Mouse (Mus musculus) layer of hippocampus, adult 18-20 months (tissue): ENCODE data around the gene Prdm11. TPM values are rescaled to one million over a fixed set of nuclear protein-coding genes. Genes with fewer than 3 reads are reported as not detected.

Source experiments
- DNase-seq, 2 experiments: peaks; one replicate each; pipeline ENCODE4 v3.0.0; 2022; ENCODE audit warnings: low spot score in 2 of 2
- total RNA-seq, 2 experiments: library from RNA; stranded (reverse); gene quantifications; 2 replicates each; pipeline ENCODE4 v1.2.3; 2021

The Prdm11 gene
- total RNA-seq, 2 experiments from 2014 or later: 22.2 to 26.0 TPM

GRCm38 (mm10) chr2:92935483-92935882, 110.5 kb downstream of the Prdm11 start:
- no peak for DNase-seq

DNA sequence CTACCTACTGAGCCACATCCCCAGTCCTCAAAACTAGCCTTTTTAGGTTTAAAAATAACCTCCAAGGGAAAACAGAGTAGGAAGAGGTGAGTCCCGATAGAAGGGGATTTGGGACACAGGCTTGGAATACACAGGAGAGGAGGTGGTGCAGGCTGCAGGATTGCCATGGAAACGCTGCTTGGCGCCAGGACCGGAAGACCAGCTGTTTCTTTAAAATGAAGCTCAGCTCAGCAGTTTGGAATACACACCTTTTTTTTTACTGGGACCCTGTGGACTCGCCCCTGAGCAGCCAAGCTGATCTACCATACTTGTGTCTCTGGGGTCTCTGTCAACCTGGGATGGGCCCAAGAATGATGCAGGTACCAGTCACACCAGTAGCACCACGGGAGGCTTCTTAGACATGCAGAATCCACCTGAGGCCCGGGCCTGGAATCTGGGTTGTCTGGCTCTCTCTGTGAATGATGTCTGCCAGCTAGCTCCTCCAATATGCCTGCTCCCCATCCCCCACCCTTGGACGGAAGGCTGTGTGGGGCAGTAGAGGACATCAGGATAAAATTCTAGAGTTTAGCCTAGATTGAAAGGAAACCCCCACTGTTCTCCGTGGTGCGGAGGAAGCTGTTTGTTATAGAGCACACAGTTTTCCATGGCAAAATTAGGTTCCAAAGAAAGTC, 111.5 kb downstream of the Prdm11 start:
- DNase-seq: peak; percentile 74 to 85

DNA sequence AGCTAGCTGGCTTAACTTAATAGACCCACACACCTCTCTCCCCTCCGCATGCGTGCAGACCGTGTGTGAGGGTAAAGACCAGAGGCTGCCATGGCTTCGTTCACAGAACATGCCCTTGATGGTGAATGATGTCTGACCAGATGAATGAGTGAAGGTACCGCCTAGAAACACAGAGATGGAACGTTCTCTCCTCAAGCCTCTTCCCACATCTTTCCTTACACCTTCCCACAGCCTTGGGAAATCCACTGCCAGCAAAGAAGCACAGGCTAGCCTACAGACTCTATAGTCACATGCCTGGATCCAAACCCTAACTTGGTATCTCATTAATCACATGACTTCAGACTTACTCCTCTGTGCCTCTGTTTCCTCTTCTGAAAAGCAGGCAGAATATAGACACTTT, 112.6 kb downstream of the Prdm11 start:
- DNase-seq: no peak

DNA sequence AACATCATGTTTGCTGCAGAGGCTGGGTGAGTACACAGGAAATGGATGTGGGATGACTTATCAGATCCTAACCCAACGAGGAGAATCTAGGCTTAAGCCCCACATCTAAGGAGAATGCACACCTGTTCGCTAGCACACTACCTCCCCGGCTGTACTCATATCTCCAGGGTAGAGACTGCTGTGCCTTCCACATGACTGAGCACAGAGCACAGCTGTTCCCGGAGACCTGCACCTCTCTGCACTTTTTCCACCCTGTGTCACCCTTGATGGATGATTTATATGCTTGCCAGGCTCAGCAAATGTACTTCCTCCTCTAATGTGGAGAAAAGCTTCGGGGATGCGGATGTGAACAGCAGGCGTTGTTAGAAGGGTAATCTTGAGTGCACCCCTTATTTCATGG, 114.9 kb downstream of the Prdm11 start:
- DNase-seq: no peak

GRCm38 (mm10) chr2:92929696-92930095, 116.3 kb downstream of the Prdm11 start:
- no peak for DNase-seq

DNA sequence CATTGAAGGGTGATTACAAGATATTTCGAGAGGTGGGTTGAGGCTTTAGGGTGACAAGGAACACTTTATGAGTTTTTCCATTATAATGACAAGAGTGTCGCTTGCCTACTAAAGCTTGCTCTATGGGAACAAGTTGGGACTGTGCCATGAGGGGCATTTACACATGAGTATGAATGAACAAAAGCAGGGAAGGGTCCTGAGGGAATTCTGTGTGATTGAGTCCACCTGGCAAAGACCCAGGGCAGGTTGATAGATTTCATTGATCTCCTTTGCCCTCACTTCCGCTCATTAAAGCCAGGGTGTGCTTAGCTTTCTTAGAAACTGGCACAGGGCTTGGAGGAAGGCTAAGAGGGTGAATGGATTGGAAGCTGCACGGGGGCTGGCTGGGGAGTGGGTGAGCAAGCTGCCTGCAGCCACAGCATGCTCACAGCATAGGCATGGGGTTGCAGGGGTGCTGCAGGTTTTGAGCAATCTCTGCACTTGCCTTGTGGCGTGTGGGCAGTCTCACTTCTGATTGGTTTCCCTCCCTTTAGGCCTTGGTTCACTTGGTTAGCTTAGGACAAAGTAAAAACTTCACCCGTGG, 121.2 kb downstream of the Prdm11 start:
- no peak for DNase-seq

DNA sequence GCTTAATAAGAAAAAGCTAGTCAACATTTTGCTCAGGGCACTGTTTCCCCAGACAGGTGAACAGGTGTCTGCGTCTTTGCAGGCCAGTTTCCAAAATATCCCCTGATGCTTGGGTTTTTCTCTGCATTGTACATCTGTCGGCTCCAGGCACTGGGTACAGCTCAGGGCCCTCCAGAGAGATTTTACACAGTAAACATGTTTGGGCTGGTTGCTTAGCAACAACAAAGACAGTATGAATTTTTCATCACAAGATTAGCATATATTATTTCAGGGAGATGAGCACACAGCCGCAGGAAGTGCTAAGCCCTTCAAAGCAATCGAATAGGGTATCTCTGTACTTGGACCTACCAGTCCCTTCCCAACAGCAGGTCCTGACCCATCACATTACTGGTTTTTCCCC, 125.3 kb downstream of the Prdm11 start:
- DNase-seq: peak in 1 of 2 experiments; percentile 74

DNA sequence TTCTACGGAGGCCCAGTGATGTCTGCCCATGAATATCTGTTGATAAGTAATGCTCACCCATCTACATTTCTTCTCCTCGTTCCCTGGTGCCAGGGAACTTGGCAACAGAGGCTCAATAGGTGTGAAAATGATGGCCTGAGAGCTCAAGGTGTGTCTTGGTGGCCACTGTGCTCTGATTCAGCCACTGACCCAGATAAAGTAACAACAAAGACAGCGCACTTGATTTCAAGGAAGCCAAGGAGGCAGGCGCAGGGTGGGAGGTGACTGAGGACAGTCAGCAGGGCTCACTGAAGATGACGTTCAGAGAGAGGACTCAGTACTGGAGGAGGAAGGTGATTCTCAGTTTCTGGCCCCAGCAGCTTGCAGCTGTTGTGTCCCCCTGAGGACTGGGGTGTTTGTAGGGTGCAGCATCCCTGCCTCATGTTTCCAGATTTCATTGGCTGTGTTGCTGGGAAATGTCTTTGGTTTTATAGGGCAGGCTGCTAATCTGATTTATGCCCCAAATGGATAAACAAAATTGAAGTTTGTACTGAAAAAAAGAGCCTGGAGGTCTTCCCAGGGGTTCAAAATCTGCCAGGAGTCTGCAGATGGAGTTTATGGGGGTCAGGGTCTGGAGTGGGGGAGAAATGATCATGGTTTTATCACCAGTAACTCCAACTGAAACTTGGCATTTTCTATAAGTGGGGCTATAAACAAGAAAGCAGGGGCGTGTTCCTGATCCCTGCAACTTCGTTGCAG, 128.4 kb downstream of the Prdm11 start:
- DNase-seq: no peak

DNA sequence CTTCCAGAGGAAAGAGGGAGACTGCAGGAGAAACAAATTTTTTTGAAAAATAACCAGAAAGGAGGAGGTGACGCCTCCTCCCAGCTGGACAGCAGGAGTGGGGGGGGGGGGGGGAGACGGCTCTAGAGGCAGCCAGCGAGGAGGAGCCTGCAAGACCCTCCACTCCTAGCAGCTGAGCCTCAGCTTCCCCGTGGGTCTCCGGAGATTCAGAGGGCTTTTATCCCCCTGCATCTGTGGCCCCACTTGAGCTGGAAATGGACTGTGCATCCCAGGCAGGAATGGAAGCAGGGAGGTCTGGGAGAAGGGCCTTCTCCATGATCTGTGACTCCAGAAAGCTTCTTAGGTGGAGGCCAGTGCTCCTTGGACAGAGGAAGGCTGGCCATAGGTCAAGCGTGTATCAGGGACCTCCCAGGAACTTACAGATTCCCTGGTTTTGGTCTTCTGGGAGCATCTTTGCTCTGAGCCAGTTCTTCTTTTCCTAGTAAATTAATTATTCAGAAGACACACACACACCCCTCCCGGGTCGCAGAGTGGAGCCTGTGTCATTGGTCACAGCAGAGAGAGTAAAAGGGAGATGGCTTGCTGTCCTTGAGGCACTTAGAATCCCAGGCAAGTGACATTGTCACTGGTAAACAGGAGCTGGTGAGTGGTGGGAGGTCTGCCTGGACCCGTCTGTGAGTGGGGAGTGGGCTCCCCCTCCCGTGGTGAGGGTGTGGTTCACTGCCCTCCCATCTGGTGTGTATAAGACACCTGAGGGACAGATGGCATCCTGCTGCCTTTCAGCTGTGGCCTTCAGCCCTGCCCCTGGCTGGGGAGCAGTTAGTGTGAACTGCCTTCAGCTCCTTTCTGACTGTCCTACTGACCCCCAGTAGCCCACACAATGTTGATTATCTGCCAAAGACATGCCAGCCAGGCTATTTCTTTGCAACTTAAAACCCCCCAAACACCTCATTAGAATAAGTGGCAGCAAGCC, 130.0 kb downstream of the Prdm11 start:
- DNase-seq: no peak

Other genes starting within 250 kb of the Prdm11 start
- gene Syt13, start 131.1 kb downstream of the Prdm11 start, total RNA-seq: 100 to 1,000 TPM; 141 to 158 TPM
- 10 to 100 TPM; 74.8 to 94.2 TPM for gene Trp53i11, start 141.4 kb upstream of the Prdm11 start, total RNA-seq